Mouse (Mus musculus) embryonic facial prominence, embryonic 11.5 days (tissue): ENCODE data around the gene Mpi. TPM values are rescaled to one million over a fixed set of nuclear protein-coding genes. Genes with fewer than 3 reads are reported as not detected.

Source experiments
- ATAC-seq: fragments of 200-750 bp; cut with Nextera tagmentation; replicated peaks from 2 replicates; pipeline ENCODE4 v1.8.0; 2017; ENCODE audit warnings: low read depth; ENCODE audit not compliant: insufficient number of reproducible peaks, low FRiP score, low TSS enrichment
- DNase-seq: peaks from one replicate; pipeline ENCODE4 v3.0.0-alpha.2; 2015; ENCODE audit warnings: low spot score
- H3K27ac ChIP-seq: fragments of 300-500 bp; sonication (generic); replicated peaks from 2 replicates; pipeline ENCODE4 v1.5.1; 2014; ENCODE audit warnings: mild to moderate bottlenecking, low read depth, low read length, control low read depth
- H3K27me3 ChIP-seq: fragments of 300-500 bp; sonication (generic); 2 replicates; pipeline ENCODE4 v1.6.1; 2014; ENCODE audit warnings: mild to moderate bottlenecking, low read length, moderate library complexity, mixed read lengths; ENCODE audit not compliant: control insufficient read depth, insufficient read depth
- H3K36me3 ChIP-seq: fragments of 300-500 bp; sonication (generic); replicated peaks from 2 replicates; pipeline ENCODE4 v1.6.1; 2014; ENCODE audit warnings: low read depth, mild to moderate bottlenecking, low read length, moderate library complexity, mixed read lengths; ENCODE audit not compliant: control insufficient read depth, insufficient read depth
- H3K4me1 ChIP-seq: fragments of 300-500 bp; sonication (generic); 2 replicates; pipeline ENCODE4 v1.6.1; 2014; ENCODE audit warnings: low read length, mixed read lengths; ENCODE audit not compliant: control insufficient read depth, insufficient read depth
- H3K4me2 ChIP-seq: fragments of 300-500 bp; sonication (generic); 2 replicates; pipeline ENCODE4 v1.6.1; 2014; ENCODE audit warnings: low read depth, mild to moderate bottlenecking, control low read depth, low read length, moderate library complexity
- H3K4me3 ChIP-seq: fragments of 300-500 bp; sonication (generic); 2 replicates; pipeline ENCODE4 v1.5.1; 2014; ENCODE audit warnings: low read depth, low read length, control low read depth
- H3K9ac ChIP-seq: fragments of 300-500 bp; sonication (generic); replicated peaks from 2 replicates; pipeline ENCODE4 v1.6.1; 2014; ENCODE audit warnings: mild to moderate bottlenecking, control low read depth, low read length
- H3K9me3 ChIP-seq: fragments of 300-500 bp; sonication (generic); replicated peaks from 2 replicates; pipeline ENCODE4 v1.6.1; 2016; ENCODE audit warnings: mild to moderate bottlenecking, low read length, inconsistent platforms, mixed read lengths; ENCODE audit not compliant: control insufficient read depth
- WGBS: fragments of 180-500 bp; shearing (Covaris S2); extraction: QIAGEN DNeasy Blood & Tissue Kit; methylation state at CpG from one replicate; pipeline ENCODE4 v1.1.7; 2014; 5-methylcytosine and 5-hydroxymethylcytosine counted together
- polyA plus RNA-seq: library from polyadenylated mRNA; unstranded; fragments of >200 nt; fragmentation: Nextera tagmentation; extraction: Ambion mirVana; gene quantifications from 2 replicates; pipeline ENCODE4 v1.2.1, GENCODE M21; 2014

The Mpi gene
- polyA plus RNA-seq, 1 experiment from 2014 or later, result 41.5 TPM

DNA sequence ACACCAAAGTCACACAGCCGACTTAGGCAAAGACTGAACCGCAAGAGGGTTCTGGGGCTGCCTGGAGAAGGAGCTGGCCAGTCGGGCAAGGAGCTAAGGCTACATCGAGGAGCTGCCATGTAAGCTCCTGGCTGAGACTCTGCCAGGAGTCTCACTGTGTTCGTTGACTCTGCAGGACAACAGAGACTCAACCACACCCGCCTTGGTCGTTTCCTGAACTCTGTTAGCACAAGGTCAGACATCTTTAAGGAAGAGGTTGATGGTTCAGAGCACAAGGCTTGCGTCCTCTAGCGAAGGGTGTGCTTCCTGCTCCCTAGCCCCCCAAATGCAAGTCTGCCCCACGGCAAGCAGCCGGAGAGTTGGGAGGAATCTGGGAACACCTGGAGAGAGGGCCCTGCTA is 4.7 kb downstream of the Mpi start:
- Histone ChIP-seq H3K4me3 (no peak overlapping the region), H3K9ac (no peak overlapping the region), H3K36me3 (peaks cover 2% of the 10 kb centered on the region)

GRCm38 (mm10) chr9:57547287-57547686 is 5.3 kb downstream of the Mpi start:
- Histone ChIP-seq H3K9ac (no peak overlapping the region), H3K4me1 (0 out of 2 replicates have a peak, but pooled peaks cover 3% of the 10 kb centered on the region), H3K4me3 (no peak overlapping the region), H3K9me3 (no peaks in the 10 kb centered on the region), H3K4me2 (no peak overlapping the region), H3K27ac (no peak overlapping the region), H3K36me3 (peaks cover 2% of the 10 kb centered on the region), H3K27me3 (no peaks in the 10 kb centered on the region)
- 89% methylated on average over 5 of the region's 5 CpGs for WGBS
- DNase-seq (no peak), ATAC-seq (no peak)

More for the DNA sequence above, 4.7 kb downstream of the Mpi start:
- ATAC-seq, result no peak
- H3K4me2 ChIP-seq, result no peak overlapping the region
- 90% methylated on average over 11 of the region's 11 CpGs for WGBS
- 0 out of 2 replicates have a peak, but pooled peaks cover 3% of the 10 kb centered on the region for H3K4me1 ChIP-seq
- H3K9me3 ChIP-seq, result no peaks in the 10 kb centered on the region
- H3K27me3 ChIP-seq, result no peaks in the 10 kb centered on the region
- H3K27ac ChIP-seq, result no peak overlapping the region
- no peak for DNase-seq

DNA sequence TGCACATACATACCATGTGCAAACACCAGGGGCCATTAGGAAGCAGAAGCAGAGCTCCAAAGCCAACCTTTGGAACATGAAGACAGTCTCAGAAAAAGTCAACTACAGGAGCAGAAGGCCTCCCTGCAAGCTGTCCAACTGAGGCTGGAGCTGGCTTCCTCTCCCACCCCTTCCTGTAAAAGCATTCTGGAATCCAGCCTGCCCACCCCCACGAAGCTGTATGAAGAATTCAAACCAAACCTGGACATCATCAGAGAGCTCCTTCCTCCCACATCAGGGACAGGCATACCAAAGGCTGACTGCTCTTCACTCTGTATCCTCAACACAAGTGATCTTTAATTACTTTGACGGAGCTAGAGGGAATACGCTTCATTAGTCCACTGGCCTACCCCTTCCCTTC is 8.6 kb downstream of the Mpi start:
- H3K9me3 ChIP-seq, result no peaks in the 10 kb centered on the region
- DNase-seq, result no peak
- no peak overlapping the region for H3K4me3 ChIP-seq
- H3K36me3 ChIP-seq, result peaks cover 4% of the 10 kb centered on the region
- no peak for ATAC-seq
- H3K9ac ChIP-seq, result no peak overlapping the region
- no peaks in the 10 kb centered on the region for H3K27me3 ChIP-seq
- WGBS, result 81% methylated on average over 3 of the region's 3 CpGs
- no peaks in the 10 kb centered on the region for H3K4me1 ChIP-seq
- no peak overlapping the region for H3K27ac ChIP-seq
- no peak overlapping the region for H3K4me2 ChIP-seq

DNA sequence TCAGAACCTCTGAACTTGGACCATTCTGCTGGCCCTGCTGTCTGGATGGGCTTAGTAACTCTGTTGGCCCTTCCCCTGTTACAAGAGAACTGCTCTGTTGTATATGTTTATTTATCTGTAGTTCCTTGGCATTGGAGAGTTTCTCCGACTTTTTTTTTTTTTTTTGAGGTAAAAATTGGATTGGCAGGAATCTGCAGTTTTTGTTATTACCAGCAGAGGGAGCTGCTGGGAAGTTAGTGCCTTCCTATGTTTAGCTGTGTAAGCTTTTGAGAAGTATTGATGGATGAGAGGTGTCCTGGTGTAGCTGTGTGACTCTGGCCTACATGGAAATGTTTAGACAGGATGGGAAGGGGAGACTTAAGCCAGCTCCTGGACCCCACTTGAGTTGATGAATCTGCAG is 11.3 kb downstream of the Mpi start:
- Histone ChIP-seq H3K4me3 (no peak overlapping the region), H3K9ac (no peak overlapping the region), H3K27me3 (no peaks in the 10 kb centered on the region), H3K36me3 (peaks cover 2% of the 10 kb centered on the region), H3K4me2 (no peak overlapping the region), H3K27ac (no peak overlapping the region), H3K9me3 (no peaks in the 10 kb centered on the region), H3K4me1 (no peaks in the 10 kb centered on the region)
- ATAC-seq, result no peak
- 19% methylated on average over 1 of the region's 1 CpGs for WGBS
- peak; percentile 81 for DNase-seq

GRCm38 (mm10) chr9:57539550-57539949 is 13.0 kb downstream of the Mpi start:
- DNase-seq (no peak), ATAC-seq (no peak)
- no peaks in the 10 kb centered on the region for H3K27me3 ChIP-seq
- no peak overlapping the region for H3K4me2 ChIP-seq
- H3K9ac ChIP-seq, result no peak overlapping the region
- WGBS, result 89% methylated on average over 2 of the region's 2 CpGs
- peaks cover 2% of the 10 kb centered on the region; the same call in 1 of the 2 replicates for H3K36me3 ChIP-seq
- H3K4me1 ChIP-seq, result no peaks in the 10 kb centered on the region
- no peak overlapping the region for H3K27ac ChIP-seq
- H3K9me3 ChIP-seq, result no peaks in the 10 kb centered on the region
- H3K4me3 ChIP-seq, result no peak overlapping the region

DNA sequence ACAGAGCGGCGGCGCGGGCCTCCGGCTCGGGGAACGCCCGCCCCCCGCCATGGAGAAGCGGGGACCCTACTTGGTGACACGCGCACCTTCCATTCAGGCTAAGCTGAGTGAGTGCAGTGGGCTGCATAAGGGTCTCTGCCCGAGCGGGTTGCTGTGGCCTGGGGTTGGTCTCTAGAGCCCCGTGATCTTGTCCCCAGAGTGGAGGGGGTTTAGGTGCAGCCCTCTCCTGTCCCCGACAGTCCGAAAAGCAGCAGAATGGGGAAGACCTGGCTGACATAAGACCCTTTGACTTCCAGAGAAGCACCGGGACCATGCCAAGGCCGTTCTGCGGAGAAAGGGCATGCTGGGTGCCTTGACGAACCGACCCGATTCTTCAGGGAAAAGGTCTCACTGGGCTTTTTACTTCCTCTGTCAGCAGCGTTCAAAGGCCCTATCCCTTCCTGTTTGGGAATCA is 14.8 kb downstream of the Mpi start:
- 0% methylated on average over 23 of the region's 24 CpGs for WGBS
- Histone ChIP-seq H3K9ac (peak overlapping the region; percentile 87), H3K36me3 (peaks cover 2% of the 10 kb centered on the region; the same call in 1 of the 2 replicates)

DNA sequence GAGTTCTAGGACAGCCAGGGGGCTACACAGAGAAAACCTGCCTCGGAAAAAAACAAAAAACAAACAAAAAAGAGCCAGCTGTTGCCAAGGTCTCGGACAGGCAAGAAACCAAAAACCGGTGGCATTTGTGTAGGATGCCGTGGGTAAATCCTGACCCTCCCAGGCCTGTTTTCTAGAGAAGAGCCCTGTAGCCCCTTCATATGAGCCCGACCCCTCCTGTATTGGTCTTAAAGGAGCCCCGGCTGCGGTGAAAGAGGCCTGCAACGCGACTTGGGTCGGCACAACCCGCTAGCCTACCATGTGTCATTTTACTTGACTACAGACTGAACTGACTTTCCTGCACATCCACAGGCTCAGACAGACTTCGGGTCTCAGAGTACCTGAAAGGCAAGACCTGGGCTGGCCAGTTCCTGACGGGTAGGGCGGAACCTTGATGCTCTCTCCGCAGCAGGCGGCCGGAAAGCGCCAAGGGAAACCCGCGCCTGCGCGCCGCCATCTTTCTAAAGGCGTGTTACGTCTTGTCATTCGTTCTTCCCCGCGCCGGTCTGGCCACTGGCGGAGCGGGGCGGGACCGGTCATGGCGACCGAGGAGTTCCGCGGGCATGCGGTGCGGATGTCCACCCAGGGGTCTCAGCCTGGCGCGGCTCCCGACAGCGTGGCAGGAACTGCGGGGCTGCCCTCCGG is 15.4 kb downstream of the Mpi start, which contains the start of gene Fam219b:
Gene Fam219b, plus strand, starts transcription at position 485 of the 684 bp plus-strand sequence.
- Histone ChIP-seq H3K27ac (peak within 1 kb of the TSS; percentile 23), H3K36me3 (peaks cover 2% of the 10 kb centered on the region; the same call in 1 of the 2 replicates), H3K9ac (peak within 1 kb of the TSS; percentile 87), H3K4me2 (peak within 1 kb of the TSS; percentile 76), H3K4me3 (peak within 1 kb of the TSS; percentile 81), H3K4me1 (no peaks in the 10 kb centered on the region), H3K9me3 (no peaks in the 10 kb centered on the region), H3K27me3 (no peaks in the 10 kb centered on the region)
- WGBS, result 2% methylated on average over 45 of the region's 45 CpGs
- DNase-seq (peak; percentile 91), ATAC-seq (peak; percentile 88)

More for the DNA sequence above, 14.8 kb downstream of the Mpi start:
- peak overlapping the region; percentile 81 for H3K4me3 ChIP-seq
- no peaks in the 10 kb centered on the region for H3K9me3 ChIP-seq
- peak overlapping the region; percentile 76 for H3K4me2 ChIP-seq
- no peaks in the 10 kb centered on the region for H3K27me3 ChIP-seq
- peak overlapping the region; percentile 23 for H3K27ac ChIP-seq
- ATAC-seq (peak; percentile 68), DNase-seq (peak; percentile 4)
- H3K4me1 ChIP-seq, result no peaks in the 10 kb centered on the region

DNA sequence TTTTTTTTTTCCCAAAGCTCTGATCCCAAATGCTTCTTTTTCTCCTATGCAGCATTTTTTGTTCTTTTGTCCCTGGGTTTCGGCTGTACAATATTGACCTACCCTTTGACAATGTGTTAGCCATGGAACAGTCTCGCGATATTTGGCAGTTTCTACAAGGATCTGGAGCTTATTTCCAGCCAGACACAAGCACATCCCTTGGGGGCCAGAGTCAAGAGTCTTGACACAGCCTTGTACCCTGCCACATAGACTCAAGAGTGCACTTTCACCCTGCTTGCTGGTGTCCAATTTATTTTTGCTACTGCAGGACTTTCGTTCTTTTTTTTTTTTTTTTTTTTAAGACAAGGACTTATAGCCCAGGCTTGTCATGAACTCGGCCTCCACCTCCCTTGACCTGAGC is 16.2 kb downstream of the Mpi start:
- Histone ChIP-seq H3K9ac (no peak overlapping the region; the same call in 1 of the 2 replicates), H3K27me3 (no peaks in the 10 kb centered on the region), H3K4me2 (no peak overlapping the region; the same call in 1 of the 2 replicates), H3K4me3 (no peak overlapping the region), H3K36me3 (peaks cover 2% of the 10 kb centered on the region; the same call in 1 of the 2 replicates), H3K27ac (no peak overlapping the region), H3K9me3 (no peaks in the 10 kb centered on the region), H3K4me1 (no peaks in the 10 kb centered on the region)
- DNase-seq (no peak), ATAC-seq (no peak)
- 90% methylated on average over 5 of the region's 5 CpGs for WGBS
